Mouse (Mus musculus) testis, postnatal 14 days (tissue): ENCODE results near the gene Rhbdd1.

Experiments used
- DNase-seq: peaks from one replicate; pipeline ENCODE4 v3.0.0; 2021; ENCODE audit warnings: low spot score

Rhbdd1 gene

DNA sequence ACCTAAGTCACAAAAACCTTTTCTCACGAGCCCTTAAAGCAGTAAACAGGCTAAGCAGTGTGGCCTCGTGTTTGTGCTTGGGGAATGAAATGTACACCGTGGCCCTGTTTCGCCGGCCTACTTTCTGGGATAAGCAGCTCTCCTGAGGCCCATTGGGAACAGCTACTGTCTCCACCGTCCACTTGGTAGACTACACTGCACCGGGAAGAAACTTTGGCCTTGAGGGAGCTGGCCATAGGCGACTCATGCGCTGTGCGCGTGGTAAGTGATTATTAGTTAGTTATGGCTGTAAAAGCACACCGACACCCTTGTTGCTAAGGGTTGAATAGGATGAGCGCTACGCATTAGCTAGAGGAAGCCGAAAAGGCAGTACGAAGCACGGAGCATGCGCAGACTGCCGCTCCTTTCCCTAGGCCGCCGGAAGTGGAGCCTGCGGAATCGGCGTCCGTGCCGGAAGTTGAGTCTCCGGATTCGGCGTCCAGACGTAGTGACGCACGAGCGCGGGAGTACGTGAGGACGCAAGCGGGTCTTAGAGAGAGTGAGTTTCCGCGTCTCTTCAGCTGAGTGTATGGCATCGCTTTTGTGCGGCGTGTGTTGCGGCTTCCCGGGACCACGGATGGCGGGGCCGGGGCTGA is at the start of gene Rhbdd1:
TSS of gene Rhbdd1 (plus strand) at position 342 of the 635 bp plus-strand sequence.
- peak; percentile 96 for DNase-seq

DNA sequence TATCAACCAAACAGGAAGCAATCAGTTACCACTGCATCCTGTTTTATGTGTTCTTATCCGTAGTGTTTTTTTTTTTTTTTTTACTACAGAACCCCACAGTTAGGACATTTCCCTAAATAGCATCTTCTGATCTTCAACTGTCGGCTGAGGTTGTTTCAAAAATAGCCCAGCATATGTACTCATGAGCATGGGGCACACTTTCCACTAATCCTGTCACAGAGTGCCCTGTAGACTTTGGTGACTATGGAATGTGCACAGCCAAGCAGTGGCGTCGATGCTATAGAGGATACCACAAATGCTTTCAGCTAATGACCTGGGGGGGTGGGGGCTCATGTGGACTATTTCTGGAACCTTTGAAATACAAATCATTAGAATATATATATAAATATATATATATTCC is 48.7 kb upstream of the Rhbdd1 start:
- no peak for DNase-seq

DNA sequence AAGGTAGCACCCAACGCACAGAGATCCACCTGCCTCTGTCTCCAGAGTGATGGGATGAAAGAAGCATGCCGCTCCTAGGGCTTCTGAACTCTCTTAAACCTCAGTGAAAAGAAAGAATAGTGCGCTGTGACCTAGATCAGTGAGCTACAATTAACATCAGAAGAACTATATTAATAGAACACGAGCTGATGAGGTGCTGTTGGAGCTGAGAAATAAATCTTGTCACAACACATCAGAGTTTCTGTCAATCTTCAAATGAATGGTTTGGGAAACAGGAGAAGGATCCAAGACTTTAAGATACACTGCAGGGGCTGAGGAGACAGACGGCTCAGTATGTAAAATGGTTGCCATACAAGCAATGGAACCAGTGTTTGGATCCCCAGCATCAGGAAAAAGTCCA is 44.0 kb upstream of the Rhbdd1 start:
- DNase-seq = no peak

DNA sequence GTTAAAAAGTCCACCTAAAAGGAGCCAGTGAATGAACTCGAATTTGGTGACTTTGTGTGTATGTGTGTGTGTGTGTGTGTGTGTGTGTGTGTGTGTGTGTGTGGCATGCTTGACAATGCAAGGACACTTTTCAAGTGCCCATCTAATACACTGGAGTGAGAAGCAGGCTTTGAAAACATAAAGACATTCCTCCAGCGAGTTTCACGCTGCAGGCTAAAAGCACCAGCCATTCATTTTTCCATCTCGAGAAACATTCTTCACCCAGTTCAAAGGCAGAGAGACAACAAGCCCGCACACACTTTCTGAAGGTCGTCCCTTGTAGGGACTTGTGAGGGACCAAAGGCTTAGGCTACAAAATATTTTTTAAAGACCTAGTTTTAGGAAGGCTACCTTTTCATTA is 42.7 kb upstream of the Rhbdd1 start:
- DNase-seq = no peak

DNA sequence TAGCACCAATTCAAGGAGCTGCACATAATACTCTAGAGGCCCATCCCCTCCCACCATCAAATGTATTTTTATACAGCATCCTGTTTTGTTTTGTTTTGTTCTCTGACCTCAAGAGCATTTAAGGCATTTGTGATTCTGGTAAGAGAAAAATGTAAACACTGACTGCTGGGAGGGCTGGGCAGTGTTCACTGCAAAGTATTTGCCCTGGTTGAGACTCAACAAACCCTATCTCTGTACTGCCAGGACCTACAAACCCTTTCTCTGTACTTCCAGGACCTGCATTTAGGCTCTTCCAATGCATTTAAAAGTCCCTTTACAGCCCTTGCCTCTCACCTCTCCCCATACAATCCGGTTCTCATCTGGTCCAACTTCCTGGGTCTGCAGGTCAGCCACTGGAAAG is 41.9 kb upstream of the Rhbdd1 start:
- DNase-seq = no peak

DNA sequence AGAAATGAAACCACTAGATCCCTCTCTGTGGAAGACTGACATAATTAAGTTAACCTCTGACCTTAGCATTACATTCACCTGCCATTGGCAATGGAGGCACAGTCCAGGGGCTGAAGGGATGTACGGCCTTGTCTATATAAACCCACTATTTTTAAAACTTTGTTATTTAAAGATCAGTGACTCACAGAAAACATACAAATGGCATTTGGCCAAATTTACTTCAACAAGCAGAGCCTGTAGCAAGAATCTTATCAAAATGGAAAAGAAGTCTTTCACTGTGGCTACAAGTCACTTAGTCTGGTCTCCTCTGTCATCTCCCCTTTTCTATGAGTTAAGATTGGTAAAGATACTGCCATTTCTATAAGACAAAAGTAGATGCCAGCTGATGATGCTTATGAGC is 36.5 kb upstream of the Rhbdd1 start:
- no peak for DNase-seq

DNA sequence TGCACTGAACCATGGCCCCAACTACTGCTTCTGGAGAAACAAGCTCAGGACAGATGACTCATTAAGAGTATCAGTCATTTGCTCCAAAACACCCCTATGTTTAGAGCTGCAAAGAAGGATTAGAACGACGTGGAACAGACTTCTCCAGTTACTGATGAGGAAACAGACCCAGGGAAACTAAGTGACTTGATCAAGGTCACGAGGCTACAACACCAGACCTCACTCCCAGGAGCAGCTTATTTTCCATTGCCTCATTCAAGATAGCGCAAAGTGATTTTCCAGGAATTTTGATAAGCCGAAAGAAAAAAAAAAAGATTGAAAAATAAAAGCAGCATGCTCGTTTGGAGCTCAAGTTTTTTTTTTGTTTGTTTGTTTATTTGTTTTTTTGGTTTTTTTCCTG is 34.4 kb upstream of the Rhbdd1 start:
- DNase-seq = no peak

DNA sequence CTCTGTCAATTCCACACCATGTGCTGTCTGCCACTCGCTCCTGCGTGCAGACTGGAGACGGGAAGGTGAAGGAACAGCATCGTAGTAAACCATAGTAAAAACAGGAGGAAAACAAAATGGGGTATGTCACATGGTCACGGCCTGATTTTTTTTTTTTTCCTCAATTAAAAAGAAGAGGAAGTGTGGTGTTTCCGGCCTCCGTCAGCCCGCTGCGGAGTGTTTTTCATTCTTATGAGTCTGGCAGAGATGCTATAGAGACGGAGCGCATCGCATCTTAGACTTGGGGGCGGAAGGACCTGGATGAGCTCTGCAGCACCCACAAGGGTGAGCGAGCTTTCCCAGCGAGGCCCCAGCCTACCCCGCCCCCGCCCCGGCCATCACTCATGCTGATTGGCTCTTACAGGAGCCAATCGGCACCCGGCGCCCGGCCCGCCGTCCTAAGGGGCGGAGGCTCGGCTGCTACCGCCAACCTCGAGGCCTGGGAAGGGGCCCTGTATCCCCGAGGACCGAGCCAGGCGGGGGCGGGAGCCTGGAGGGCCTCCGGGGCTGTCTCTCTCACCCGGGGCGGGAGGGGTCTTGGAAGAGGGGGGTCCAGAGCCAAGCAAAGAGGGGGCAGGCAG is 33.1 kb upstream of the Rhbdd1 start:
- DNase-seq = peak; percentile 90

DNA sequence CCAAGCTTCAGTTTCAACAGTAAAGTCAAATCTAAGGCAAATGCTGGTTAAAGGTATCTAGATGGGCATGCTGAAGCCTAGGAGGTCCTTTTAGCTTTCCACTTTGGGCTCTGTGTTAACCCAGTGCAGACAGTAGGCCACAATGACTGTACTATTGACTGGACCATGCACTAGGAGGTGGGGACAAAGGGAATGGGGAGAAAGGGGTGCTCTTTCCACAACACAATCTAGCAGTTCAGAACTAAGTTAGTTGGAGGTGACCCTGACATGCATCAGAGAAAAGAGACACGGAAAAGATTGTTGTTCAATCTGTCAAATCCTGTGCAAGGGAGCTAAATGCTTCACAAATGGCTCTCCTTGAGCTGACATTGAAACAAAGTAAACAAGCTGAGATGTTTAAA is 32.4 kb upstream of the Rhbdd1 start:
- no peak for DNase-seq

DNA sequence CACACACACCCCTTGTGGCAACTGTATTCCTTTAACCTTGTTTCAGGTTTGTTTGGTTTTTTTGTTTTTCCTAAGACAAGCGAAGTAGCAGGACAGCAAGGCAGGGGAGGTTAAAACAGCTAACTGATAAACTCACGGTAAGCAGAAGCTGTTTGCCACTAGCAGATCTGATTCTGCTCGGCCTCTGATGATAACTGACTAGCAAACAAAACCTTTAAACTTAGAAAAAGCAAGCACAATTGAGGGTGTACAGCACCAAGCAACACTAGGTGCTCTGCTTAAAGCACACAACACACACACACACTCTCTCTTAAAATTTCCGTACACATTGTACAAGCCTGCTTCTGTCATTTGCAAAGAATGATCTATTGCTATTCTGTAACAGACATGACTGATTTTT is 31.8 kb upstream of the Rhbdd1 start:
- no peak for DNase-seq

DNA sequence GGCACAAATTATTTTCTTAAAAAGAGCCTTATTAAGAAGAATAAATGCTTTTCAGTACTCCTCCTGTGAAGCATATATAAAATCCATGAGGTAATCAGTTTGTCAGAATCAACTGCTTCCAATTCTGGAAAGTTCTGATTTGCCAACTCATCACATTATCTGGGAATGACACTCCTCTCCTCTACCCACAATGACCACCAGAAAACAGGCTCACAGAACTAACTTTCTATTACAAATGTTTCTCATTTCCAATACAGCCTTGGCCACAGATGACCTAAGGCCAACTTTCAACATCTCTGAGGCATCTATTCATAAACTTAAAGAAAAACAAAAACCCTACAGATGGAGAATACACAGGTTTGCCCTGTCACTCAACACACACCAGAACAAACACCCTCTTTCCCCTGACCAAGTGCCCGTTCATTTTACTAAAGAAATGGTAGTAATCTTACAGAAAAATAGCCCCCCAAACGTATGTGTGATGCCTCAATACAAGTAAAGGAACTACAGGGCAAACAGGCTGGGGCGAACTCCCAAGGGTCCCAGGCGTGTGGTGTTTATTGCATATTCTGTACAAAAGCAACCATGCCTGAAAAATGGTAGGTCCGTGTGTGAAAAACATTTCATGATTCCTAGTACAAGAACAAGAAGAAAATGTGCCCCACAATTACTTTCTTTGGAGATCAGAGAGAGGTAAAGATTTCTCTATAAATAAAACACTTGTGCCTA is 30.6 kb upstream of the Rhbdd1 start:
- no peak for DNase-seq

DNA sequence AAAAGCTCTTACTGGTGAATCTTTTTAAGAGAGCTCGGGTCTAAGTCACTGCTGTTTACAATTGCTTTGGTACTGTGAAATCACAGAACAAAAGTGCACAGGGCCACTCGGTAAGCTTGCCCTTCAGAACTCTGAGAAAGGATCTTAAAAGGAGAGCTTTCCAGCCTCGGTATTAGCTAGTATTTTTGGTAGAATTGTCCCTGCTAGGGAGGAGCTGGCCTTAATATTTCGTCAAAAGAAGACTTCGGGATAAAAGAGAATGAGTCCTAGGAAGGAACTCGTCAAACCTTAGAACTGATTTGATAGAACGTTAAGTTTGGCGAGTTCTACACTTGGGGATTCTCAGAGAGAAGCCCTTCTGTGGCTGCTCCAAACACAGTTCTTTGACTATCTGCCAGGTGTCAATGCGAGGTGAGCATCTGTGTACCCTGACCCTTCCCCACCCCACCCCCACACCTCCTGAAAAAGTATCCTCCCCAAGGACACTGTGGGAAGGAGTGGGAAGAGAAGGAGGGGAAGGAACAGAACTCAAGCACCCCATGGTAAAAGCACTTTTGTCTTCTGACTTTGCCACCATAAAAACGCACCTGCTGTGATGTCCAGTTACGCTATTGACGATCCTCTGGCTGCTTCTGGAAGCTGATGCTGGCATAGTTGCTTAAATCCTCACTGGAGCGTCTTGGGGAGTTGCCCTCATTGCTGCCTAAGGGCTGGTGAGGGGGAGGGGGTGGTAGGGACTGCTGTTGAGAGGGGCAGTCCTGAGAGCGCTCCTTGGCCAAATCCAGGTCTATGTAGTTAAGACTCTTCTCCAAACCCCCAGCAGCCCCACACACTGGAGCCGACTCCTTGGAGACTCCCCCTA is 29.8 kb upstream of the Rhbdd1 start:
- DNase-seq = no peak

DNA sequence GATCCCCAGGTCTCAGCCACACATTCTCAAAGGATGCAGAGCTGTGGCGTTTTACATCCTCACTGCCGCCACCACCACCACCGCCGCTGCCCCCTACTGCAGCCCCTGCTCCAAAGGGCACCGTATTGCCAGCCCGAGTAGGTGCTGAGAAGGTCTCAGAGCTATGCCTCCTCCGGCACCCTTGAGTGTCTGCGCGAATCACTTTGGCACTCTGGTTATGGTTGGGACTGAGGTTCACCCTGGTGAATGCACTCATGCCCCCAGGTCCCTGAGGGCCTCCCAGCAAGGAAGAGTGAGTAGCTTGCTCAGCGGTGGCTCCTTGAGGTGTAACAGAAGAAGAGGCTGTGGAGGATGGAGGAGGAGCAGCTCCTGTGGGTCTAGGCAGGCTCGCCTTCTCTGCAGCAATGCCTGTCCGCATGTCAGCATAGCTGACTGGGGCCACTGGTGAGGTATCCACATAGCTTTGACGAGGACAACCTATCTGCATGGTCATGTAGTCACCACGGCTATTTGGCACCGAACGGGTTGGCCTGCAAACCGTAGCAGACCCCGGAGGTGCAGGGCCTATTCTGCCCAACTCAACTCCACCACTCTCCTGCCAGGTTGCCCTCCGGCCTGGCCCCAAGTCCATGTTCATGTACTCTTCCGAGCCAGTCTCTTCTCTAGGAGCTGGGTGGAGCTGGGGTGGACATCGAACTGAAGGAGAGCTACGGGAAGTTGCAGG is 29.0 kb upstream of the Rhbdd1 start:
- DNase-seq = no peak

DNA sequence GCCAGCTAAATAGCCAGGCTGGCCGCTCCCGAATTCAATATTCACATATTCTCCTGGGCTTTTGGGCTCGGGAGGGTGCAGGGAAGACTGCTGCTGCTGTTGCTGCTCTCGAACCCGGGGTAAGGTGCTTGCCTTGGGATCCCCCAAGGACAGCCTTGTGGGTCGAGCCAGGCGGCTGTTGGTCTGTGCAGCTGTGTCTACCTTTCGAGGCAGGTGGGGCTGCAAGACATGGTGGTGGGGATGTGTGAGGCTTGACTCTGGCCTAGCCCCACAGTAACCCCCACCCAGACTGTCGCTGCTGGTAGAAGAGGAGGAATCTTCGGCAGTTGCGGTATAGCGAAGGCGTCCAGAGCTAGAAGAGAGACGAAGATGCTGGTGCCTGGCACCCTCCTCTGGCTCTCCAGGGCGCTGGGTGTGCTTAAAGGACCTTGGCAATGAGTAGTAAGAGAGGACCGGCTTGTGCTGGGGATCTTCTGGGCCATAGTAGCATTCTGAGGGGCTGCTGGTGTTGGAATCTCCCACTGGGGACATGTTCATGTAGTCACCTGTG is 28.4 kb upstream of the Rhbdd1 start:
- no peak for DNase-seq

DNA sequence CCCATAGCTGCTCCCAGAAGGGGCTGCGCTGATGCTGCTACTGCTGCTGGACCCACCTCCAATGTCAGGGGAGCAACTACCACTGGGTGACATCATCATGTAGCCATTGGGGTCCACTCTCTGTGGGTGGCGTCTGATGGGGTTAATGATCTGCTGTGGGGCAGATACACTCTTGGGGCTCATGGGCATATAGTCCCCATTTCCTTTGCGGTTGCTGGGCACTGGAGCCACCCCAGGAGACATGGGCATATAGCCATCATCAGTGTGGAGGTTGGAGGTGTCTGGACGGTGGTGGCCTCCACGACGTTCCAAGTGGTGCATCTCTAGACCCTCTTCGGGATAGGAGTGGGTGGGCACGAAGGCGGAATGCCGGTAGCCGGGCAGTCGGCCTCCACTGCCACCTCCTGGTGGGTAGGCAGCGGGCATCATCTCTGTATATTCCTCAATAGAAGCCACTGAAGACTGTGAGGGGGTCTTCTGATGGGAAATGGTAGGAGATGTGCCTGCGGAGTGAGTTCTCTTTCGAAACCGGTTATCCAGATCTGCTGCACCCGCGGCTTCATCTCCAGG is 27.7 kb upstream of the Rhbdd1 start:
- DNase-seq = no peak

DNA sequence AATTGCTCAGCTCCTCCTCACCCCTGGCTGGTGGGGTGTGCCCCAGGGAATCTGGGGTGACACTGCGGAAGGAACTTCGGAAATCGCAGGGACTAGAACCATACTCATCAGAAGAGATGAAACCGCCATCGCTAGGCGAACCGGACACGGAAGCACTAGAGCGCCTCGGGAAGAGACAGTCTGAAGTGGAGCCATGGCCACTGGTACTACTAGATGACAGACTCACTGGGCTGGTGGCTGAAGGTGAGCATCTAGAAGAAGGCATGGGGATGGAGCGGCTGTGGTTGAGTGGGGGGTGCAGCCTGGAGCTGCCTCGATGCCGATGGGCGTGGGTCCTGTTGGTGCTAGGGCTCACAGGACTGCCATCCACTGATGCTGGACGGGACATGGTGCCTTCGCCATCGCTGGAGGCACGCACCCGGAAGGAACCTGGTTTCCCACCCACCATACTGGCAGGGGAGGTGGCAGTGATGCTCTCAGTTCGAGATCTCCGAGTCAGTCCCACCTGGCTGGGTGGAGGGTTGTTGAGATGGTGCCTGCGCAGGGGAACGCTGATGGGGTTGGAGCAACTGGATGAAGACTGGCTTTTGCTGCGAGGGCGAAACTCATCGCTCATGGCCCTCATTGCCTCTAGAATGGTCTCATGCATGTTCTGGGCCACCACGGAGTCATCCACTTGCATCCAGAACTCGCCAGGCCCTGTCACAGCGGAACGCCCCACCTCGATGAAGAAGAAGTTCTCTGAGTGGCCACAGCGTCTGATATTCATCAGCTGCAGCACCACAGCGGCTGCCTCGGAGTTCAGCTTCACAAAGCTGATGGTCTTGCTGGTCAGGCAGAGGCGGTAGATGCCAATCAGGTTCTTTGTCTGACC is 26.9 kb upstream of the Rhbdd1 start:
- no peak for DNase-seq

DNA sequence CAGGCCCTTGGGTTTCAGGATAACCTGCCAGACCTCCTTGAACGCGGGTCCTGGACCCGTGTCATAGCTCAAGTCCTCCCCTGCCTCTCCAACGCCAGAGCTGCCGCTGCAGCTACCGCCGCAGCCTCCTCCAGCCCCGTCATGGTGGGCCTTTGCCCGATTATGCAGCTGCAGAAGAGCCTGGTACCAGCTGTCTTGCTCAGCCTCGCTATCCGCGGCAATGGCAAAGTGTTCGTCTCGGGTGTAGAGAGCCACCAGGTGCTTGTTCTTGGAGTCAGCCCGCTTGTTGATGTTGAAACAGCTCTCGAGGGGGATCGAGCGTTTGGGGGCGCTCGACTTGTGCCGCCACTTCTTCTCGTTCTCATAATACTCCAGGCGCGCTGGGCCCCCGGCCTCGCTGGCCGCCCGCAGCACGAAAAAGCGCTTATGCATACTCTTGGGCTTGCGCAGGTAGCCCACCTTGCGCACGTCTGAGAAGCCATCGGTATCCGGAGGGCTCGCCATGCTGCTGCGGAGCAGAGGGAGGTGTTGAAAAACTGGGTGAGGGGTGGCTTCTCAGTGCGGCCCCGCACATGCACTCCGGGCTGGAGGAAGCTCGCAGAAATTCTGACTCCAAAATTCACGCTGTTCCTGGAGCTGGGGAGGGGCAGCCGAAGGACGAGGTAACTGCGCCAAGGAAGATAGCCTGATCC is 26.1 kb upstream of the Rhbdd1 start:
- peak; percentile 32 for DNase-seq

DNA sequence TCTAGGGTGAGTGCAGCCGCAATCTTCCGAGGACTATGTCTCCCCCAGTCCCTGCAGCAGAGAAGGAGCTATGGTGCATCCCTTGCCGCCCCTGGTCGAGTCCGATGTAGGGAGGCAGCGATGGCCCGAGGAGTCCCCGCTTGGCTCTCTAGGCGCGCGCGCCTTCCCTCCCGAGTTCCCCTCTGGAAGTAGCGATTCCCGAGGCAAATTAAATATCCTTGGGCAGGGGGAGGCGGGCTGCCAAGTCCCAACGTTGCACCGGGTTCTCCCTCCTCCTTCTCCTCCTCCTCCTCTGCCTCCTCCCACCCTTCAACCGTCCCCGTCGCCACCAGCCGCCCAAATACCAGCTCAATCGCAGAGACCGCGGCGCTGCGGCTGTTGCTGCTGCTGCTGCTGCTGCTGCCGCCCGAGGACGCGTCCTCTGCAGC is 25.5 kb upstream of the Rhbdd1 start:
- peak; percentile 75 for DNase-seq

DNA sequence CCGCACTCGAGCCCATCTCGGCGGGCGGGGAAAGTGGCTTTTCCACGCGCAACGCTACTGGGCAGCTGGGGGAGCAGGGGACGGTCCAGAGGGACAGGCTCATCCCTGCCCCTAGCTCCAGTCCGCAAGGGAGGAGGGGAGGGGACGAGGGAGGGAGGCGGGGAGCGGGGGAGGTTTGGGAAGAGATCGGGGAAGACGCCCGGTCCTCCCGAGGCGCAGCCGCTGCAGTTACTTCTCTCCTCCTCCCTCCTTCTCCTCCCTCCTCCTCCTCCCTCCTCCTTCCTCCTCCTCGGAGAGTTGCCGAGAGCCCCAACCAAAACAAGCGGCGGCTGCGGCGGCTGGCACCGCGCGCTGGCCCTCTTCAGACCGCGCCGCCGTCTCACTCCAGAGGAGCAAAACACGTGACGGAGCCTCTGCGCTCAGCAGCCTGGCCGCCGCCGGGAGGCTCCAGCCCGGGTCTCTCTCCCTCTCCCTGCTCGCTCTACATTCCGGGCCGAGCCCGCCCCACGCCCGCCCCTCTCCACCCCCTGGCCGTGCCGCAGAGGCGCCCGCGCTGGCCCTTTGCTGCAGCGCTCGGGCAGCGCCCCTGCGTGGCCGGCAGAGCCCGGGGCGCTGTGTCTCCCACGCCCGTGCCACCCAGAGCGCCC is 25.0 kb upstream of the Rhbdd1 start, which contains the start of gene Irs1:
TSS of gene Irs1 (minus strand) at position 266 of the 647 bp plus-strand sequence.
- peak; percentile 81 for DNase-seq
